Mouse (Mus musculus) heart, embryonic 12.5 days (tissue): ENCODE measurements at regions not wholly inside any gene's neighbourhood (a gene's known extent, or its start where the extent isn't known, plus 50 kb on each side); places are given as distances from the start of the nearest gene placed in this dataset.

Experiments
- ATAC-seq: fragments of 200-750 bp; cut with Nextera tagmentation; 2 replicates; pipeline ENCODE4 v1.8.0; 2017; ENCODE audit warnings: moderate TSS enrichment, moderate library complexity; ENCODE audit not compliant: insufficient number of reproducible peaks, low FRiP score
- H3K27ac ChIP-seq: fragments of 300-500 bp; sonication (generic); 2 replicates; pipeline ENCODE4 v1.5.1; 2016; ENCODE audit warnings: mild to moderate bottlenecking, moderate library complexity; ENCODE audit not compliant: poor library complexity, severe bottlenecking
- H3K27me3 ChIP-seq: fragments of 300-500 bp; sonication (generic); replicated peaks from 2 replicates; pipeline ENCODE4 v1.6.1; 2016; ENCODE audit warnings: mild to moderate bottlenecking, moderate library complexity
- H3K36me3 ChIP-seq: fragments of 300-500 bp; sonication (generic); 2 replicates; pipeline ENCODE4 v1.6.1; 2016; ENCODE audit warnings: mild to moderate bottlenecking, moderate library complexity
- H3K4me1 ChIP-seq: fragments of 300-500 bp; sonication (generic); replicated peaks from 2 replicates; pipeline ENCODE4 v1.6.1; 2016; ENCODE audit warnings: mild to moderate bottlenecking
- H3K4me2 ChIP-seq: fragments of 300-500 bp; sonication (generic); 2 replicates; pipeline ENCODE4 v1.6.1; 2016; ENCODE audit warnings: mild to moderate bottlenecking, moderate library complexity
- H3K4me3 ChIP-seq: fragments of 300-500 bp; sonication (generic); 2 replicates; pipeline ENCODE4 v1.5.1; 2016; ENCODE audit warnings: mild to moderate bottlenecking
- H3K9ac ChIP-seq: fragments of 300-500 bp; sonication (generic); 2 replicates; pipeline ENCODE4 v1.6.1; 2016; ENCODE audit warnings: mild to moderate bottlenecking, moderate library complexity
- H3K9me3 ChIP-seq: fragments of 300-500 bp; sonication (generic); replicated peaks from 2 replicates; pipeline ENCODE4 v1.6.1; 2016; ENCODE audit warnings: mild to moderate bottlenecking, moderate library complexity
- WGBS: fragments of 180-500 bp; shearing (Covaris S2); methylation state at CpG from one replicate; pipeline ENCODE4 v1.1.7; 2016; 5-methylcytosine and 5-hydroxymethylcytosine counted together

DNA sequence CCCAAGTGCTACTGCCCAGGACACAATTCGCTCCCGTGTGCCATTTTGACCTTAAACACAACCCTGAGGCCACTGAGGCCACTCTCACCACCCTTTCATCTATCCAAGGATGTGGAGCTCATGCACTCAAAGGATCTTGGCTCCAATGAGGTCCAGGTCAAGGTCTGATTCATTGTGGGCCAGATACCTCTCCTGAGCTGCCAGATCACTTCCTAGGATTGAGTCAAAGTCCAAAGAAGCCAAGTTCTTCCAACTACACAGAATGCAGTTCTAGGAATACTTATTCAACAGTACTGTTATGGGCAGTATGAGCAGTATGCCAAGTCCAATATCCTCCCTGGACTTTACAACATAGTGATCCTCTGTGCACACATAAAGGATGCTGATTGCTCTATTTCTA is 304.9 kb downstream of the Inhba start:
- no peak overlapping the region for H3K4me2 ChIP-seq
- no peaks in the 10 kb centered on the region for H3K9me3 ChIP-seq
- H3K27me3 ChIP-seq = no peaks in the 10 kb centered on the region
- WGBS = 81% methylated on average over 2 of the region's 2 CpGs
- no peaks in the 10 kb centered on the region; the same call in 1 of the 2 replicates for H3K4me1 ChIP-seq
- H3K36me3 ChIP-seq = no peaks in the 10 kb centered on the region
- no peak overlapping the region for H3K4me3 ChIP-seq
- ATAC-seq = no peak
- H3K9ac ChIP-seq = no peak overlapping the region
- H3K27ac ChIP-seq = no peak overlapping the region

DNA sequence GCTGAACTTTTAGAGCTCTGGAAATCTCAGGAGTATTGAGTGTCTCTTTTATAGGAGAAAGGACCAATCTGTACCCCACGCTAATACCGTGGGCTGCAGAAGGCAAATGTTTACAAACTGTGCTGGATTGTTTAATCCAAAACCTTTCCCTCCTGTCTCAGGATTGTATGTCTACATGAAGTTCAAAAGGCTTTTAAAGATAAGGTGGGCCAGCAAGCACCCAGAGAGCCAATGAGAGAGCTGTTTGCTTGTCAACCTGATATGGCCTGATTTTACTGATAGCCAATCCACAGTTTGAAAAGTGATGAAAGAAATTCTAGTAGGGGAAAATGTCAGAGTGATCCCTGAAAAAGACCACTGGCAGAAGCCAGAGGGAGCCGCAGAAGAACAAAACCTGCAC is 305.8 kb downstream of the Inhba start:
- H3K4me3 ChIP-seq = no peak overlapping the region
- H3K9ac ChIP-seq = no peak overlapping the region
- H3K27ac ChIP-seq = no peak overlapping the region
- ATAC-seq = no peak
- no peaks in the 10 kb centered on the region for H3K9me3 ChIP-seq
- H3K4me2 ChIP-seq = no peak overlapping the region
- WGBS = 23% methylated on average over 3 of the region's 3 CpGs
- no peaks in the 10 kb centered on the region for H3K27me3 ChIP-seq
- no peaks in the 10 kb centered on the region for H3K36me3 ChIP-seq
- no peaks in the 10 kb centered on the region; the same call in 1 of the 2 replicates for H3K4me1 ChIP-seq

DNA sequence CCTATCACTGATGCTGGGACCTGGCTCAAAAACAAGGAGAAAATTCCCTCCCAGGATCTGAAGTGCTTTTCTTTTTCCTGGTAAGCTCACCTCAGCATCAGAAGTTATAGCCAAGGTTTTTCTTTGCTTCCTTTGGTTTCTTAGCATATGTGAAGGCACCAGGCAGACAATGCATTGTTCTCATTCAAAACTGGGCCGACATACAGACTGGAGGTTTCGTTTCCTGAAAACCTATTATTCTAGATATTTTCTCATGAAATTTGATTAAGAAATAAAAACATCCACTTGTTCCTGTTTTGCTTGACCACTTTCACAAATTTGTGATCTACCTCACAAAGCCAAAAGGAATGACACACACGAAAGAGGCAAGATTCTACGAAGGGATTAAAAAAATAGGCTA is 308.7 kb downstream of the Inhba start:
- WGBS = 75% methylated on average over 4 of the region's 4 CpGs
- ATAC-seq = no peak

DNA sequence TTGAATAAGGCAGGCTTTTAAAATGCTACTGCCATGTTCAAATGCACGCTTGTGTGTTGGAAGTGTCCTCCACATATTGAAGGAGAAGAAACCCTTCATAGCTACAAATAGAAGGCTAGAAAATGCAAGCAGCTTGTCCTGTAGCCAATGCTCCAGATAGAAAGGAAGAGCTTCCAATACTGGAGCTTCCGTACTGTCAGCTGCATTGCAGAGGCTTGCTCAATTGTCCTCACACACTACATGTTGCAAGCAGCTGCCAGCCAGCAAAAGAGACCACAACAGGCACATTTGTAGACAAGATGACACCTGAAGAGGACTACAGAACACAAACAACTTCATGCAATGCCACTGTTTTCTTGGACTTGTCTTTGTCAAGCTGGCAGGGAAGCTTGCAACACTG is 314.0 kb downstream of the Inhba start:
- H3K4me1 ChIP-seq = no peaks in the 10 kb centered on the region
- no peak overlapping the region for H3K4me3 ChIP-seq
- no peaks in the 10 kb centered on the region for H3K36me3 ChIP-seq
- H3K9ac ChIP-seq = no peak overlapping the region
- 90% methylated on average over 2 of the region's 2 CpGs for WGBS
- no peaks in the 10 kb centered on the region for H3K9me3 ChIP-seq
- no peaks in the 10 kb centered on the region for H3K27me3 ChIP-seq
- no peak overlapping the region for H3K4me2 ChIP-seq
- ATAC-seq = no peak
- H3K27ac ChIP-seq = no peak overlapping the region

More for the DNA sequence above, 308.7 kb downstream of the Inhba start:
- Histone ChIP-seq H3K9ac (no peak overlapping the region), H3K4me2 (no peak overlapping the region), H3K4me3 (no peak overlapping the region), H3K36me3 (no peaks in the 10 kb centered on the region), H3K27ac (no peak overlapping the region), H3K4me1 (no peaks in the 10 kb centered on the region; the same call in 1 of the 2 replicates), H3K27me3 (no peaks in the 10 kb centered on the region), H3K9me3 (no peaks in the 10 kb centered on the region)

DNA sequence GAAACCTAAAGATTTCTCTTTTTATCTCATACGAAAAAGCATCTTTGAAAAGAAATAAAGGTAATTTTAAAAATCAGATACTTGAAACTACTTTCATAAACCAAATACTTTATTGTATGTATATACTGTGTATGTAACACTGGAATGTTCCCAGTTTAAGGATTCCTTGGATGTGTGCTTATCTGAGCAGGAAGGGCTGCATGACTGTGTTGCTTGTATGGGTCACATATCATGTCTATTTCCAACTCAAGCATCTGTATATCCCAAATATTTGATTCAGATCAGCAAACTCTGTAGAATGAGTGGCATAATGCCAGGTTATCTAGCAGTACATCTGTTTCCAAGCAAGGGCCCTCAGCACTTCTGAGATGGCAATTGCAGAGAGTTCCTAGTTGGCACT is 330.1 kb downstream of the Inhba start:
- H3K36me3 ChIP-seq = no peaks in the 10 kb centered on the region
- WGBS = 84% methylated on average over 1 of the region's 1 CpGs
- H3K27ac ChIP-seq = no peak overlapping the region

DNA sequence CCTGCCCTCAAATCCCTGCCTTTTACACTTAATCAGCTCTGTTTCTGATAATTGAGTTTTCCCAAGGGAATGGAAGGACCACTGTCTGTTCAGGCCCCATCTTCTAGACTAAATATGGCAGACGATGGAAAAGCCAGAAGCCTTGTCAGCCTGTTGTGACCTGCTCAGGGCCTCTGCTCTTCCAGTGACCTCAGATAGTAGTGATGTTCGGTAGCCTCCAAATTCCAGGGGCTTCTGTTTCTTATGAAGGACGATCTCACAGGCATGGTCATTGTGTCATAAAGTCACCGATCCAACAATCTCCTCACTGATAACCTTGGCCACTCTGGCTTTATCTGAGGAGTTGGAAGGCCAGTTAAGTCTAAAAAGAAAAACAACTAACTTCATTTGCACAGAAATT is 330.5 kb downstream of the Inhba start:
- no peak overlapping the region for H3K27ac ChIP-seq
- ATAC-seq = no peak
- no peak overlapping the region for H3K4me2 ChIP-seq

More for the DNA sequence above, 330.1 kb downstream of the Inhba start:
- Histone ChIP-seq H3K4me2 (no peak overlapping the region), H3K9ac (no peak overlapping the region), H3K9me3 (no peaks in the 10 kb centered on the region), H3K4me3 (no peak overlapping the region), H3K27me3 (no peaks in the 10 kb centered on the region), H3K4me1 (0 out of 2 replicates have a peak, but pooled peaks cover 5% of the 10 kb centered on the region)
- no peak for ATAC-seq

DNA sequence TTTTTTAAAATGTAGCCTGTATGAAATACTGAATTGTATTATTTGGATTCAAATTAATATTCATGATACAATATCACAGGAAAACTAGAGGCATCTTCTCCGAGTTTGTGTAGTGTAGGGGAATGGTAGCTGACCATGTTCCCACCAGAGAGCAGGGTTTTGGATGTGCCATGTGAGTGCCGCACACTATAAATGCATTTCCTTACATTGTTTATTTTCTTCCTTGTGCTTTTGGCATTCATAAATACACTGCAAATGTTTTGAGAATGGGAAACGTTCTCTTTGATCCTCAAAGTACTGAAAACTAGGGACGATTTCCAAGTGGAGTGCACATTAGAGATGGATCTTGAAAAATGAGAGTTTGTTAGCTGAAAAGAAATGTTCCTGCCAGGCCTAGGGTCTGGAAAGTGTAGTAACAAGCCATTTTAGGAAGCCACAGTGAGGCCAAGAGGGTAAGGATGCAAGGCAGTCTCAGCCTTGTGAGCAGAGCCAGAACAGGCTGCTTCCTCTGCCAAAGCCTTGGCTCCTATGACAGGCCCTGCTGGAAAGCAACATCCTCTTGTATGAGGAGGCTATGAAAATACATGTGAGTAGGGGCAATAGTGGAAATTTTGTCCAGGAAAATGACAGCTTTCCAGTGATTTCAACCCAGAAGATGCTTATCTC is 331.8 kb downstream of the Inhba start:
- Histone ChIP-seq H3K4me3 (no peak overlapping the region), H3K27ac (no peak overlapping the region), H3K9me3 (no peaks in the 10 kb centered on the region), H3K27me3 (no peaks in the 10 kb centered on the region), H3K36me3 (no peaks in the 10 kb centered on the region), H3K9ac (no peak overlapping the region), H3K4me2 (no peak overlapping the region), H3K4me1 (0 out of 2 replicates have a peak, but pooled peaks cover 5% of the 10 kb centered on the region)
- no peak for ATAC-seq
- 83% methylated on average over 4 of the region's 4 CpGs for WGBS

More for the DNA sequence above, 330.5 kb downstream of the Inhba start:
- Histone ChIP-seq H3K36me3 (no peaks in the 10 kb centered on the region), H3K4me1 (0 out of 2 replicates have a peak, but pooled peaks cover 5% of the 10 kb centered on the region), H3K4me3 (no peak overlapping the region), H3K9ac (no peak overlapping the region), H3K27me3 (no peaks in the 10 kb centered on the region), H3K9me3 (no peaks in the 10 kb centered on the region)
- 24% methylated on average over 4 of the region's 4 CpGs for WGBS

DNA sequence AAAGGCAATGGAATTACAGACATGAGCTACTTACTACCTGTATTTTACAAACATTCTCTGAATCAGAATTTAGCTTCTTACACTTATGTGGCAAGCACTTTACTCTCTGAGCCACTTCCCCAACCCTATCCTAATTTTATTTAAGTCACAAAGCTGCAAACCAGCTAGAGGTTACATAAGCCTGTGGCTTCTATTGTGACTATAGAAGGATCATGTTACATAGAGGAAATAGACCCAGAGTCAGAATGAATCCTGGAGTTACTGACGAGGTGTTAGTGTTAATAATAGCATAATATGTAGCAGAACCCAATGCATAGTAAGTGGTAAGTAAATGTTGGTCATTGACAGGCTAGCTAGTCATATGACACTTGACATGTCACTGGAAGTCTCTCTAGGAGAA is 337.7 kb downstream of the Inhba start:
- H3K36me3 ChIP-seq = no peaks in the 10 kb centered on the region
- no peak overlapping the region for H3K4me2 ChIP-seq
- H3K9ac ChIP-seq = no peak overlapping the region
- H3K4me1 ChIP-seq = no peaks in the 10 kb centered on the region
- no peak overlapping the region for H3K4me3 ChIP-seq
- H3K27me3 ChIP-seq = no peaks in the 10 kb centered on the region
- H3K9me3 ChIP-seq = no peaks in the 10 kb centered on the region
- ATAC-seq = no peak
- H3K27ac ChIP-seq = no peak overlapping the region
- WGBS = 9% methylated on average over 1 of the region's 1 CpGs

DNA sequence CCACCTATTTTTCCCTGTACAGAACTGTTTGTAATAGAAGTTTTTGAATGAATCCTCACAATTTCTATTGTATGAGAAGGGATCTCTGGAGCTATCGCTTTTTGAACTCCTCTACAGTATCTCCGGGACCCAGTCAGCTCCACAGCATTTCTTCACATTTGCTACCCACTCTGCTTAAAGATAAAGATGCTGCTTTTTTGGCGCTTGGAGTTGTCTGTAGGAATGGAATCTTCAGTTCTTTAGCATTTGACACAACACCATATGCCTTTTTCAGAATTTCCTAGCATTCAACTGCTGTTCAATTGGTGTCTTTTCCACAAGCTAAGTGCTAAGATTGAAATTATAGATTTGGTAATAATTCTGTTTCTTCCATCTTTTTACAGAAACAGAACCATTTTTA is 338.4 kb downstream of the Inhba start:
- H3K4me1 ChIP-seq = no peaks in the 10 kb centered on the region
- no peaks in the 10 kb centered on the region for H3K27me3 ChIP-seq
- WGBS = 80% methylated on average over 3 of the region's 3 CpGs
- H3K9ac ChIP-seq = no peak overlapping the region
- no peak overlapping the region for H3K4me2 ChIP-seq
- H3K27ac ChIP-seq = no peak overlapping the region
- H3K36me3 ChIP-seq = no peaks in the 10 kb centered on the region
- no peak overlapping the region for H3K4me3 ChIP-seq
- no peak for ATAC-seq
- H3K9me3 ChIP-seq = no peaks in the 10 kb centered on the region

DNA sequence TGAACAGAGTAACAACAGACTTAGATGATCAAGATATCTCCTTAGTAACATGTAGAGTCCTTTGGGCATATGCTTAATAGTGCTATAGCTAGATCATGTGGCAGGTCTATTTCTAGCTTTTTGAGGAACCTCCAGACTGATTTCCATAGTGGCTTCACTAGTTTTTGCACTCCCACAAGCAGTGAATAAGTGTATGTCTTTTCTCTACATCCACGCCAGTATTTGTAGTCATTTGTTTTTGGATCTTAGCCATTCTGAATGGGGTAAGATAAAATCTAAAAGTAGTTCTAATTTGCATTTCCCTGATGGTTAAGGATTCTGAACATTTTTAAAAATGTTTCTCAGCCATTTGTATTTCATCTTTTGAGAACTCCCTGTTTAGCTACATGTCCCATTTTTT is 343.7 kb downstream of the Inhba start:
- Histone ChIP-seq H3K36me3 (no peaks in the 10 kb centered on the region), H3K9me3 (no peaks in the 10 kb centered on the region), H3K4me1 (no peaks in the 10 kb centered on the region), H3K4me2 (no peak overlapping the region), H3K9ac (no peak overlapping the region), H3K4me3 (no peak overlapping the region), H3K27ac (no peak overlapping the region), H3K27me3 (no peaks in the 10 kb centered on the region)
- WGBS = 82% methylated on average over 1 of the region's 1 CpGs
- ATAC-seq = no peak

DNA sequence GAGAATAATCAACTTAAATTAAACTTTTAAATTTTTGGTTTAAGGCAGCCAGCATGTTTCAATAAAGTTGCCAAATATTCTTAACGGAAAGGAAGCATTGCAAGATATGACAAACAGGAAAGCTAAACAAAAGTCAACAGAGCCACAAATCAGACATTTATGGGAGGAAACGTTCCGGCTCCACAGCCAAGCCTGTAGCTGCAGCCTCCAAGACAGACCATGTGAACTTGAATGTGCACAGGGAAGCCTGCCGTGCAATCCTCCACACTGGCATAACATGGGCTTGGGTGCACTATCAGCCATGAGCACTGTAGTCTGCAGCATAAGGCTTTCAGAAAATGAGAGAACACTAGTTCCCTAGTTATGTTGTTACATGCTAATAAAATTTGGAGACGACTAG is 367.8 kb downstream of the Inhba start:
- Histone ChIP-seq H3K36me3 (no peaks in the 10 kb centered on the region), H3K27me3 (no peaks in the 10 kb centered on the region), H3K9ac (no peak overlapping the region), H3K27ac (no peak overlapping the region), H3K4me1 (no peaks in the 10 kb centered on the region), H3K4me2 (no peak overlapping the region), H3K9me3 (no peaks in the 10 kb centered on the region), H3K4me3 (no peak overlapping the region)
- no peak for ATAC-seq
- WGBS = 78% methylated on average over 5 of the region's 5 CpGs

DNA sequence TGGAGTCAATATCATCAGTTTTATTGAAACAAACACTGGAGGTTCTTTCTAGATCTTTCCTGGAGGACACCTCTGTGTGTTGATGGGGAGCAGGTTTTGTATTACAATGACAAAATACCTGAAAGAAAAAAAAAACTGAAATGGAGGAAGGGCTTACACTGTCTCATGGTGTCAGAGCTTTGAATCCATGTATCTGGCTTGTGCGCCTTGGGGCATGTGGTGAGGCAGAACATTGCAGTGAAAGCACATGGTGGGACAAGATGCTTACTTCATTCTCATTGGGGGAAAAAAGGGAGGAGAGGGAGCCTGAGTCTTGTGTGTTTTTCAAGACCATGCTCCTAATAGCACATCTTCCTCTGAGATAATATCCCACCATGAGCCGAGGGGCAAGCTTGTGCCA is 368.3 kb downstream of the Inhba start:
- 84% methylated on average over 2 of the region's 2 CpGs for WGBS

More for the DNA sequence above, 368.3 kb downstream of the Inhba start:
- no peaks in the 10 kb centered on the region for H3K9me3 ChIP-seq
- no peak overlapping the region for H3K27ac ChIP-seq
- no peaks in the 10 kb centered on the region for H3K36me3 ChIP-seq
- H3K4me3 ChIP-seq = no peak overlapping the region
- H3K9ac ChIP-seq = no peak overlapping the region
- no peak overlapping the region for H3K4me2 ChIP-seq
- no peaks in the 10 kb centered on the region for H3K4me1 ChIP-seq
- ATAC-seq = no peak
- no peaks in the 10 kb centered on the region for H3K27me3 ChIP-seq
